Mouse (Mus musculus): ENCODE data around the gene S100a16. TPM values are rescaled to one million over a fixed set of nuclear protein-coding genes. Genes with fewer than 3 reads are reported as not detected.

The S100a16 gene
- polyA plus RNA-seq, 1 experiment from 2014 or later, result 39.2 TPM

DNA sequence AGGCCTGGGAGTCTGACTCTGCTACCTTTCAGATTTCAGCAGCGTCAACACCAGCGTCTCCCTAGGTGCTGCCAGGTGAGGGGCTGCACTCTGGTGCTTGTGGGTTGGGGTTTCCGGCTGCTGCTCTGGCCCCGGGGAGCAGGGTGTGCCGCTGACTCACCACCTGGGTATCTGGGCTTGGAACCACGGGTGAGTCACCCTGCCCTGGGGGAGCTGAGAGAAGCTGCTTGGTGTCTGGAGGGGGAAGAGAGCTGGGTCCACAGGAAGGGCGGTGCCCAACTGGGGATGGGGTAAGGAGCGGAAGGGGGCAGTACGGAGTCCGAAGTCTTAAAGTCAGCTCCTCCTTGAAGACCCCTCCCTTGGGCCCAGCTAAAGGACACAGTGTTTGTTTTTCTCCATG lies 49.9 kb downstream of the S100a16 start:
- Histone ChIP-seq H3K36me3 (ENCODE audit: control insufficient read depth, insufficient read depth, low read length) (no peaks in the 10 kb centered on the region), H3K9ac (ENCODE audit: low read length) (no peak overlapping the region), H3K4me3 (ENCODE audit: low read depth, low read length) (no peak overlapping the region), H3K4me2 (ENCODE audit: low read depth) (no peak overlapping the region), H3K9me3 (ENCODE audit: control insufficient read depth, low read length) (no peaks in the 10 kb centered on the region), H3K27ac (ENCODE audit: low read depth, low read length) (no peak overlapping the region), H3K27me3 (ENCODE audit: control insufficient read depth, insufficient read depth, low read length) (no peaks in the 10 kb centered on the region), H3K4me1 (ENCODE audit: control insufficient read depth, insufficient read depth, low read length) (no peaks in the 10 kb centered on the region)
- ATAC-seq (ENCODE audit: insufficient read depth, low FRiP score, low TSS enrichment), result no peak
- no peak for DNase-seq (ENCODE audit: low spot score)
- 72% methylated on average over 10 of the region's 10 CpGs for WGBS

DNA sequence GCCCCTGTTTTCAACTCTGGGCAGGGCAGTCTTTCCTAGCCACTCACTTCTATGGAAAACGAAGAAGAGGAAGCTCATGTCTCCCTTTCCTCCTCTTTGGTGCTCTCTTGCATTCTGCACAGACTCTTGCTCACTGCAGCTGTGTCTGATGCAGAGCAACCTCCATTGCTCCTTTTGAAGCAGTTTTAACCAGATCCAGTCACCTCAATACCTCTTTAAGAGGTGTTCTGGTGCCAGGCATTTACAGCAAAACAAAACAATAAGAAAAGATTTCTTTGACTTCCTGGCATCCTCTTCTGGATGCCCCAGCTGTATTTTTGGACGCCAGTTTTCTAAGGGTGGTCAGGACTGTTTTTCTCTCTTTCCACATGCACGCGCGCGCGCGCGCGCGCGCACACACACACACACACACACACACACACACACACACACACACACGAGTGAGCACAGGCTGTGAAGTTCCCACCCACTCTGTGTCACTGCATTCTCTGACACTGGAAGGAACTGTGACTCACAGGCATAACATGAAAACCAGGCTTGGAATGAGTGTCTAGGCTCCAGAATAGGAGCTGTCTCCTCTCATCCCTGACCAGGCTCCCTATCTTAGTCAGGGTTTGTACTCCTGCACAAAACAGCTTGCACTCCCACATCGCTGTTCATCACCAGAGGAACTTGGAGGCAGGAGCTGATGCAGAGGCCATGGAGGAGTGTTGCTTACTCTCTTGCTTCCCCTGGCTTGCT lies 50.5 kb downstream of the S100a16 start:
- WGBS, result 90% methylated on average over 14 of the region's 14 CpGs
- Histone ChIP-seq H3K4me2 (ENCODE audit: low read depth) (no peak overlapping the region), H3K9ac (ENCODE audit: low read length) (no peak overlapping the region), H3K27me3 (ENCODE audit: control insufficient read depth, insufficient read depth, low read length) (no peaks in the 10 kb centered on the region), H3K36me3 (ENCODE audit: control insufficient read depth, insufficient read depth, low read length) (no peaks in the 10 kb centered on the region), H3K4me3 (ENCODE audit: low read depth, low read length) (no peak overlapping the region), H3K4me1 (ENCODE audit: control insufficient read depth, insufficient read depth, low read length) (no peaks in the 10 kb centered on the region), H3K27ac (ENCODE audit: low read depth, low read length) (no peak overlapping the region), H3K9me3 (ENCODE audit: control insufficient read depth, low read length) (no peaks in the 10 kb centered on the region)
- ATAC-seq (ENCODE audit: insufficient read depth, low FRiP score, low TSS enrichment), result no peak
- DNase-seq (ENCODE audit: low spot score), result no peak

DNA sequence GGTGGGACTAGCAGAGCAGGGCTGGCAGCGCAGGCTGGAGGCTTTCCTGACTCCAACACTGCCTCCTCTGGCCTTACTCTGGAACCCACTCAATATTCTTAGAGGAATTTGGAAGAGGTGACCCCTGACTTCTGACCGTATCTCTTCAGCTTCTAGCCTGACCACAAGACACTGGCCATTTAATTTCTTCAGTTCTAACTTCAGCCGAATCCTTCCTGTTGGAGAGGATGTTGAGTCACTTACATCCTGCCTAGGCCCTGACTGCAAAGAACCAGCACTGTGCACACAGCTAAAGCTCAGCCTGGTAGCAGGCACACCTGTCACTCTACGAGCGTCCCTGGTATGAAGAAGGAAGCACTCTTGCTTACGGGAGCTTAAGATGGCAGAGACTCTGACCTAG lies 52.3 kb downstream of the S100a16 start:
- WGBS, result 84% methylated on average over 6 of the region's 6 CpGs
- DNase-seq (ENCODE audit: low spot score) (no peak), ATAC-seq (ENCODE audit: insufficient read depth, low FRiP score, low TSS enrichment) (no peak)
- no peak overlapping the region for H3K9ac ChIP-seq (ENCODE audit: low read length)
- H3K4me2 ChIP-seq (ENCODE audit: low read depth), result no peak overlapping the region
- H3K4me1 ChIP-seq (ENCODE audit: control insufficient read depth, insufficient read depth, low read length), result no peaks in the 10 kb centered on the region
- no peaks in the 10 kb centered on the region for H3K36me3 ChIP-seq (ENCODE audit: control insufficient read depth, insufficient read depth, low read length)
- H3K9me3 ChIP-seq (ENCODE audit: control insufficient read depth, low read length), result no peaks in the 10 kb centered on the region
- H3K4me3 ChIP-seq (ENCODE audit: low read depth, low read length), result no peak overlapping the region
- no peaks in the 10 kb centered on the region for H3K27me3 ChIP-seq (ENCODE audit: control insufficient read depth, insufficient read depth, low read length)
- H3K27ac ChIP-seq (ENCODE audit: low read depth, low read length), result no peak overlapping the region

DNA sequence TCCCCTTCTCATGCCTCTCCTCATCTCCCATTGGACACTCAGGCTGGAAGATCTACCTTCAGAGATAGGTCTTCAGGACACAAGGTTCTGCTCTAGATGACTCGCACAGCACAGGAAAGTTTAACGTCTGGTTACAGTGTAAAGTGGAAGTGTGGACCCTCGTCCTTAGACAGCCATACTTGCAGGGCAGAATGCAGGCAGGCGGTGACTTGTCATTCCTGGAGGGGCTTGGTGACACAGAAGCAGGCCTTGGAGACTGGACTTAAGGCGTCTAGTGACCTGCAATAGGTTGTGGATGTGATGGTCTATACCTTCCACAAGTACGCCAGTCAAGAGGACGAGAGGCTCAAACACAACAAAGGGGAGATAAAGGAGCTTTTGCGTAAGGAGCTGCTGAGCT lies 52.9 kb downstream of the S100a16 start, which contains the start of gene S100a2:
Gene S100a2, plus strand, starts transcription at position 301 of the 400 bp plus-strand sequence.
- no peaks in the 10 kb centered on the region for H3K4me1 ChIP-seq (ENCODE audit: control insufficient read depth, insufficient read depth, low read length)
- H3K9ac ChIP-seq (ENCODE audit: low read length), result no peak within 1 kb of the TSS
- no peaks in the 10 kb centered on the region for H3K9me3 ChIP-seq (ENCODE audit: control insufficient read depth, low read length)
- no peak within 1 kb of the TSS for H3K27ac ChIP-seq (ENCODE audit: low read depth, low read length)
- no peaks in the 10 kb centered on the region for H3K36me3 ChIP-seq (ENCODE audit: control insufficient read depth, insufficient read depth, low read length)
- no peaks in the 10 kb centered on the region for H3K27me3 ChIP-seq (ENCODE audit: control insufficient read depth, insufficient read depth, low read length)
- DNase-seq (ENCODE audit: low spot score), result no peak
- WGBS, result 89% methylated on average over 8 of the region's 8 CpGs
- H3K4me3 ChIP-seq (ENCODE audit: low read depth, low read length), result no peak within 1 kb of the TSS
- no peak for ATAC-seq (ENCODE audit: insufficient read depth, low FRiP score, low TSS enrichment)
- no peak within 1 kb of the TSS for H3K4me2 ChIP-seq (ENCODE audit: low read depth)

Other genes with a start within 250 kb of the S100a16 start
- 9.2 and 11.4 TPM in 2 replicates for gene Gatad2b, start 244.1 kb upstream of the S100a16 start, polyA plus RNA-seq (2014; fragmentation: Nextera tagmentation; extraction: Ambion mirVana)
- gene Slc27a3, start 147.3 kb upstream of the S100a16 start, polyA plus RNA-seq (2014; fragmentation: Nextera tagmentation; extraction: Ambion mirVana), result 11.6 and 14.1 TPM in 2 replicates
- gene Ints3, start 103.6 kb upstream of the S100a16 start, polyA plus RNA-seq (2014; fragmentation: Nextera tagmentation; extraction: Ambion mirVana), result 36.8 and 45.8 TPM in 2 replicates
- gene Npr1, start 71.4 kb upstream of the S100a16 start, polyA plus RNA-seq (2014; fragmentation: Nextera tagmentation; extraction: Ambion mirVana), result 3.1 and 3.5 TPM in 2 replicates
- 333 and 341 TPM in 2 replicates for gene Ilf2, start 61.1 kb upstream of the S100a16 start, polyA plus RNA-seq (2014; fragmentation: Nextera tagmentation; extraction: Ambion mirVana)
- gene Snapin, start 46.2 kb upstream of the S100a16 start, polyA plus RNA-seq (2014; fragmentation: Nextera tagmentation; extraction: Ambion mirVana), result 77.3 and 77.7 TPM in 2 replicates
- 133 and 134 TPM in 2 replicates for gene Chtop, start 27.8 kb upstream of the S100a16 start, polyA plus RNA-seq (2014; fragmentation: Nextera tagmentation; extraction: Ambion mirVana)
- gene S100a1, start 22.9 kb upstream of the S100a16 start, polyA plus RNA-seq (2014; fragmentation: Nextera tagmentation; extraction: Ambion mirVana), result 4.6 and 8.4 TPM in 2 replicates
- gene S100a13, start 22.8 kb upstream of the S100a16 start, polyA plus RNA-seq (2014; fragmentation: Nextera tagmentation; extraction: Ambion mirVana), result 11.2 and 12.7 TPM in 2 replicates
- gene S100a14, start 10.4 kb upstream of the S100a16 start, polyA plus RNA-seq (2014; fragmentation: Nextera tagmentation; extraction: Ambion mirVana), result not detected in 2 replicates
- gene S100a3, start 23.3 kb downstream of the S100a16 start, polyA plus RNA-seq (2014; fragmentation: Nextera tagmentation; extraction: Ambion mirVana), result not detected in 2 replicates
- gene S100a2, start 53.0 kb downstream of the S100a16 start, polyA plus RNA-seq (2014; fragmentation: Nextera tagmentation; extraction: Ambion mirVana), result not detected in 2 replicates
- not detected in 2 replicates for gene Gm42674, start 64.7 kb downstream of the S100a16 start, polyA plus RNA-seq (2014; fragmentation: Nextera tagmentation; extraction: Ambion mirVana)
- gene S100a4, start 66.5 kb downstream of the S100a16 start, polyA plus RNA-seq (2014; fragmentation: Nextera tagmentation; extraction: Ambion mirVana), result 0.55 TPM in 1 of 2 replicates, not detected in the other
- gene S100a5, start 71.3 kb downstream of the S100a16 start, polyA plus RNA-seq (2014; fragmentation: Nextera tagmentation; extraction: Ambion mirVana), result not detected in 2 replicates
- 7.3 and 8.2 TPM in 2 replicates for gene S100a6, start 75.6 kb downstream of the S100a16 start, polyA plus RNA-seq (2014; fragmentation: Nextera tagmentation; extraction: Ambion mirVana)
- gene S100a7a, start 116.8 kb downstream of the S100a16 start, polyA plus RNA-seq (2014; fragmentation: Nextera tagmentation; extraction: Ambion mirVana), result not detected in 2 replicates
- gene S100a8, start 131.7 kb downstream of the S100a16 start, polyA plus RNA-seq (2014; fragmentation: Nextera tagmentation; extraction: Ambion mirVana), result 4.8 and 5.3 TPM in 2 replicates
- 2.6 and 5.2 TPM in 2 replicates for gene S100a9, start 158.5 kb downstream of the S100a16 start, polyA plus RNA-seq (2014; fragmentation: Nextera tagmentation; extraction: Ambion mirVana)
- gene Pglyrp4, start 189.7 kb downstream of the S100a16 start, polyA plus RNA-seq (2014; fragmentation: Nextera tagmentation; extraction: Ambion mirVana), result not detected in 2 replicates
- gene Gm5849, start 240.6 kb downstream of the S100a16 start, polyA plus RNA-seq (2014; fragmentation: Nextera tagmentation; extraction: Ambion mirVana), result not detected in 2 replicates

All from neural tube, embryonic 11.5 days (tissue).